Mouse (Mus musculus) neural tube, postnatal 0 days (tissue): ENCODE data around the gene Nkrf. TPM values are rescaled to one million over a fixed set of nuclear protein-coding genes. Genes with fewer than 3 reads are reported as not detected.

Experiments
- polyA plus RNA-seq: library from polyadenylated mRNA; unstranded; fragments of >200 nt; fragmentation: Nextera tagmentation; extraction: Ambion mirVana; gene quantifications from 2 replicates; pipeline ENCODE4 v1.2.1, GENCODE M21; 2015

Nkrf gene
- polyA plus RNA-seq: 18.1 and 20.5 TPM in 2 replicates

DNA sequence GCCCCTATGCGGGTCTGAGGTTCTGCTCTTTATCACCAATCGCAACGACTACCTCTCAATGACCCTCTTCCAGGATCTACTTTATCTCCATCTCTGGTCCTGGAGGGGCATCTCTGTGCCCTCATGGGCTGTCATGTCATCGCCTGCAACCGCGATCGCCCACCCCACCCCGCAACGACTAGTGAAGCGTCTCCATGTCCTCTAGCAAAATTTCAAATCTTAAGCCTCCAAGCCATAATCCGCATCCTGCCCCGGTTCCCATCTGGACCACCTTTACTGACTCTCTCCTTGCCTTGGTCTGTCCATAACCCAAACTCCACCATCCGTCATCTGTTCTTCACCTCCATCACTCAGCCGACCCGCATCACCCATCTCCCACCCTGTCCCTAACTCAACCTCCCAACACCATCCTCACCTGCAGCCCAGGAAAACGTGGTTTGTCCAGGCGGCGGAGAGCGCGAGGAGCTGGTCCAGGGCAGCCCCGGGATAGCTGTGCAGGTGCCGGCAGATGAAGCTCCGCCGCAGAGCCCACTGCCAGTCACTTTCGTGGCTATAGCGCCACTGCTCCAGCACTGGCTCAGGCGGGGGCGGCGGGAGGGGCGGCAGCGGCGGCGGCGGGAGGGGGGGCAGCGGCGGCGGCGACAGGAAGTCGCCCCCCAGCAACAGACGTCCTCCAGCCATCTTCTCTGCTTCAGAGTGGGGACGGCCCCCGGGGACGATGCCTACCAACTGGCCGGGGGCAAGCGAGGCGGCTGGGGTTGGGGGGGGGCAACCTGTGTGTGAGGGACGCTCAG is at the start of gene Nkrf:
Gene Nkrf (minus strand): TSS at position 579 of the 794 bp plus-strand sequence.

DNA sequence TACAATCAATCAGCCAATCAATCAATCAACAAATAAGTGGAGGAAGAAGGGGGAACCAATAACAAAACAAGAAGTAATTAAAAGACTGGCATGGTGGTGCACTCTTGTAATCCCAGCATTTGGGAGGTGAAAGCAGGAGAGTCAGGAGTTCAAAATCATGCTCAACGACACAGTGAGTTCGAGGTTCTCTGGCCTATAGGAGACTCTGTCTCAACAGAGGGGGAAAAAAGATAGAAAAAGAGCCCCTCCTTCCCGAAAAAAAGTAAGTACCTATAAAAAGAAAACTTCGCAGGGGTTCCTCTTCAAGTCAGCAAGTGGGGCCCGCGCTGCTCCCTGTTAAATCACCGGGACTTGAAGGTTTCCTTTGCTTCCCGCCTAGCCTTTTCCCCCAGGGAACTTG is 28.9 kb downstream of the Nkrf start, which contains the start of the genes Ube2a and C330007P06Rik:
Gene Ube2a (plus strand): TSS at position 136 of the 400 bp plus-strand sequence.
Gene C330007P06Rik (minus strand): TSS at position 347 of the 400 bp plus-strand sequence.

Other genes with a start within 250 kb of the Nkrf start
- 1.3 and 1.4 TPM in 2 replicates for gene Slc25a43, start 159.2 kb downstream of the Nkrf start, polyA plus RNA-seq
- 711 and 726 TPM in 2 replicates for gene Slc25a5, start 107.2 kb downstream of the Nkrf start, polyA plus RNA-seq
- 136 and 139 TPM in 2 replicates for gene Ube2a, start 29.0 kb downstream of the Nkrf start, polyA plus RNA-seq
- 20.5 and 21.1 TPM in 2 replicates for gene C330007P06Rik, start 28.8 kb downstream of the Nkrf start, polyA plus RNA-seq
- gene Sept6, start 88.9 kb upstream of the Nkrf start, polyA plus RNA-seq: 52.2 and 57.4 TPM in 2 replicates
- gene Sowahd, start 145.9 kb upstream of the Nkrf start, polyA plus RNA-seq: 0.15 and 0.19 TPM in 2 replicates
- gene Rpl39, start 182.5 kb upstream of the Nkrf start, polyA plus RNA-seq: 301 and 383 TPM in 2 replicates
- 21.3 and 22.5 TPM in 2 replicates for gene Upf3b, start 207.4 kb upstream of the Nkrf start, polyA plus RNA-seq
- gene Nkap, start 223.9 kb upstream of the Nkrf start, polyA plus RNA-seq: 20.4 and 20.7 TPM in 2 replicates